Mouse (Mus musculus): ENCODE results near the gene Usb1.

DNA sequence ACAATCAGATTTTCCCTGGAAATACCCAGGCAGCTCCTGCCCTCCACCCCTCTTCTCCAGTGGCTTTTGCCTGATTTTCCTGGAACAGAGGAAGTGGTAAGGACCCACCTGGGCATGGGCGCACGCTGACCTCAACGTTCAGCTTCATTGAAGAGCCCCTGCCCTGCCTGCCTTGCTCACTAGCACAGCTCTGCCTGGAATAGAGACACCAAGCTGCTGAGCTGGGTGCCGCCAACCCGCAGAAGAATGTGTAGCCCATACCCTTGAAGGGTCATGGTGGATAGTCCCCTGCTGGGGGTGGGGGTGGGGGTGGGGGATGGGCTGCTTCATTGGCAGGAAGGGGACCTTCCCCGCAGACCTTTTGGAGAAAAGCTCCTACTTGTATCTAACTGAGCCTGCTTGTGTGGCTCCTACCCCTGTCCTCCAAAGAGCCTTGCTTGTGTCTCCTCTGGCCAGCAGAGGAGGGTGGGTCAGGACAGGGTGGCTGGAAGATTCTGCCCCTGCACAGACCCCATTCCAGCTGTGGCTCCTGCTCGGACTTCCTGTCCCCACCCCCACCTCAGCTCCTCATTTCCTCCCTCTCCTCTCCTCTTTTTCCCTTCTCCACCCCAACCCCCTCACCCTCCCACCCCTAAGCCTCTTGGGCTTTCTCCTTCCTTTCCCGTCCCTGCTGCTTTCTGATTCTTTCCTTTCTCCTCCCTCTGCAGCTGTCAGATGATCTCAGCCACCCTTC lies 63.3 kb downstream of the Usb1 start:
- no peak for TF ChIP-seq ZNF384 (IDR thresholded peaks at IDR 0.05; ENCODE audit: low read depth, low read length)
- no peak for TF ChIP-seq CHD2 (IDR thresholded peaks at IDR 0.05; ENCODE audit: low read depth, low read length)

Data from ES-E14 (cell line).